Mouse (Mus musculus) hindbrain, embryonic 13.5 days (tissue): ENCODE measurements around the gene Ccdc58. TPM values are rescaled to one million over a fixed set of nuclear protein-coding genes. Genes with fewer than 3 reads are reported as not detected.
"Not testable (repeated sequence)": the region's sequence is repeated elsewhere in the genome, so short reads cannot be mapped to it uniquely, and the experiment has no call there.

Experiments
- ATAC-seq: fragments of 200-750 bp; cut with Nextera tagmentation; 2 replicates; pipeline ENCODE4 v1.8.0; 2017; ENCODE audit warnings: moderate TSS enrichment; ENCODE audit not compliant: low FRiP score
- H3K27ac ChIP-seq: fragments of 300-500 bp; sonication (generic); 2 replicates; pipeline ENCODE4 v1.5.1; 2015; ENCODE audit warnings: inconsistent platforms, mild to moderate bottlenecking, moderate library complexity
- H3K27me3 ChIP-seq: fragments of 300-500 bp; sonication (generic); 2 replicates; pipeline ENCODE4 v1.6.1; 2015; ENCODE audit warnings: mild to moderate bottlenecking, inconsistent platforms
- H3K36me3 ChIP-seq: fragments of 300-500 bp; sonication (generic); 2 replicates; pipeline ENCODE4 v1.6.1; 2015; ENCODE audit warnings: mild to moderate bottlenecking, inconsistent platforms
- H3K4me1 ChIP-seq: fragments of 300-500 bp; sonication (generic); replicated peaks from 2 replicates; pipeline ENCODE4 v1.6.1; 2015; ENCODE audit warnings: inconsistent platforms
- H3K4me2 ChIP-seq: fragments of 300-500 bp; sonication (generic); 2 replicates; pipeline ENCODE4 v1.6.1; 2015; ENCODE audit warnings: inconsistent platforms, mild to moderate bottlenecking, moderate library complexity
- H3K4me3 ChIP-seq: fragments of 300-500 bp; sonication (generic); 2 replicates; pipeline ENCODE4 v1.5.1; 2015; ENCODE audit warnings: mild to moderate bottlenecking, inconsistent platforms
- H3K9ac ChIP-seq: fragments of 300-500 bp; sonication (generic); 2 replicates; pipeline ENCODE4 v1.6.1; 2015; ENCODE audit warnings: mild to moderate bottlenecking, inconsistent platforms
- H3K9me3 ChIP-seq: fragments of 300-500 bp; sonication (generic); 2 replicates; pipeline ENCODE4 v1.6.1; 2016; ENCODE audit warnings: inconsistent platforms
- WGBS: fragments of 180-500 bp; shearing (Covaris S2); methylation state at CpG from one replicate; pipeline ENCODE4 v1.1.7; 2015; 5-methylcytosine and 5-hydroxymethylcytosine counted together
- polyA plus RNA-seq: library from polyadenylated mRNA; unstranded; fragments of >200 nt; fragmentation: Nextera tagmentation; extraction: Ambion mirVana; gene quantifications from 2 replicates; pipeline ENCODE4 v1.2.1, GENCODE M21; 2015

Gene Ccdc58
- 35.2 and 42.1 TPM in 2 replicates for polyA plus RNA-seq

DNA sequence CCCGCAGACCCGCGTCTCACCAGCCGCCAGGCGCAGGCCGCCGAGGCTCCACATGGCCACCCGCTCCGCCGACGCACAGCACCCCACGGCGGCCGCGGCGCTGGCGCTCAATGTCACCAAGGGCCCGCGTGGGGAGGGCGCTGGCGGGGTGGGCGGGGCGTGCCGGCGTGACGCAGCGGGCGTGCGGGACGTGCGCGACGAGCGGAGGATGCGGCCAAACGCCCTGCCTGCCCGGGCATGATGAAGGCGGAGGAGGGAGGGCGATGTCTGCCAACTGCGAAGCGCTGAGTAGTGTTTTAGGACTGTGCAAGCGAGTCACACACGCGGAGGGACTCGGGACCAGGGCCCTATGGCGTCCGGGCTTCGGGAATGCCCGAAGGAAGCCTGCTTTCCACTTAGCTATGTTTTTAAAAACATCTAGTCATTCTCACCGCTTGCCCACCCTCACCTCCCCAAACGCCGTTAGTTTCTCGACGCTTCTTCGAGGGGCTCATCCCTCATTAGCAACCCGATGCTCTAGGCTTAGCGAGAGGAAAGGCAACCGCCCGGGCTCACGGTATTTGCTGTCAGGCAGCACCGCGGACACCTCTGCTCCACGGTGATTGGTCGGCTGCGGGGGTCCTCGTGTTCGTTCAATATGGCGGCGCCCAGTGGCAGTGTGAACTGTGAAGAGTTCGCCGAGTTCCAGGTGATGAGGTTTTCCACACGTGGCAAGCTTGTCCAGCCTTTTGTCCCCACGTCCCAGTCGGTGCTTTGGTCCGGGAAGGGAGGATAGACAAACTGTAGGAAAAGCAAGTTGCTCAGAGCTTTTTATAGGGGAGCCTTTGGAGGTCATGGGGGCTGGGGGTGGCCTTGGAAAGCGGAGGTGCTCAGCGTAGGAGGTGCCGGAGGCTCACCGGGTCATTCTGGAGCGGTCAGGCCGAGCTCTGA is at the start of gene Ccdc58, which contains the start of gene Fam162a:
TSS of gene Ccdc58 (plus strand) at position 236 of the 930 bp plus-strand sequence.
TSS of gene Fam162a (minus strand) at position 145 of the 930 bp plus-strand sequence.
- H3K9ac ChIP-seq = peak within 1 kb of the TSS; percentile 85
- H3K27ac ChIP-seq = peak within 1 kb of the TSS; percentile 97
- under 1% methylated on average over 81 of the region's 81 CpGs for WGBS
- H3K9me3 ChIP-seq = no peaks in the 10 kb centered on the region
- peaks cover 36% of the 10 kb centered on the region for H3K4me1 ChIP-seq
- H3K4me2 ChIP-seq = peak within 1 kb of the TSS; percentile 82
- H3K36me3 ChIP-seq = no peaks in the 10 kb centered on the region
- no peaks in the 10 kb centered on the region for H3K27me3 ChIP-seq
- H3K4me3 ChIP-seq = peak within 1 kb of the TSS; percentile 75
- ATAC-seq = peak; percentile 97

- H3K9me3 ChIP-seq, H3K27ac ChIP-seq, H3K27me3 ChIP-seq, H3K4me1 ChIP-seq, H3K9ac ChIP-seq, ATAC-seq, H3K4me3 ChIP-seq, H3K4me2 ChIP-seq: not testable (repeated sequence)
- peaks cover 50% of the 10 kb centered on the region for H3K36me3 ChIP-seq
- WGBS = 95% methylated on average over 1 of the region's 2 CpGs
Measured at GRCm38 (mm10) chr16:36028120-36028519, 43.4 kb upstream of the Ccdc58 start.

GRCm38 (mm10) chr16:36040640-36041624 is 30.6 kb upstream of the Ccdc58 start, which contains the start of gene Wdr5b:
Gene Wdr5b, plus strand, starts transcription at chr16:36041190.
- peaks cover 28% of the 10 kb centered on the region for H3K36me3 ChIP-seq
- ATAC-seq = peak; percentile 98
- peak within 1 kb of the TSS; percentile 79 for H3K4me2 ChIP-seq
- H3K9me3 ChIP-seq = no peaks in the 10 kb centered on the region
- H3K27me3 ChIP-seq = no peaks in the 10 kb centered on the region
- WGBS = 2% methylated on average over 39 of the region's 39 CpGs
- peak within 1 kb of the TSS; percentile 71 for H3K27ac ChIP-seq
- H3K4me1 ChIP-seq = peaks cover 30% of the 10 kb centered on the region
- H3K4me3 ChIP-seq = peak within 1 kb of the TSS; percentile 58
- peak within 1 kb of the TSS; percentile 74 for H3K9ac ChIP-seq

GRCm38 (mm10) chr16:36041625-36042020 is 29.9 kb upstream of the Ccdc58 start:
- Histone ChIP-seq H3K4me1 (peaks cover 30% of the 10 kb centered on the region), H3K9me3 (no peaks in the 10 kb centered on the region), H3K9ac (peak overlapping the region; percentile 74), H3K27me3 (no peaks in the 10 kb centered on the region), H3K4me2 (peak overlapping the region; percentile 79), H3K4me3 (peak overlapping the region; percentile 58), H3K36me3 (peaks cover 33% of the 10 kb centered on the region), H3K27ac (peak overlapping the region; percentile 71)
- WGBS = 32% methylated on average over 11 of the region's 11 CpGs
- no peak for ATAC-seq

DNA sequence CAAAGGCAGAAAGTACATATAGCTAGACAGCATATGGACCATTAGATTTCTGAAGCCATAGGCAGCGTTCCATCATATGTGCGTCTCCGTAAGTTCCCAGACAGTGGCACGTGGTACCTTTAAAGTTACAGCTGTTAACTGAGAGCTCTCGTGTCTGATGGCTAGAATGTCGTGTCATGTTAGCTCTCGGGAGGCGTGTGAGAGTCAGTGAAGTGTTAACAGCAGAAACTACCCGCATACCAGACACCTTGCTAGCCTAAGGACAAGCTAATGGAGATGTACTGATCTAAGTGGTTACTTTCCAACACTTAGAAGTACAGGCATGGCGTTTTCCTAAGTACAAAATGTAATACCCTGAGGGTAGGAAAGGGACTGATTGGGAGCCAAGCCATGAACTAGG is 28.4 kb upstream of the Ccdc58 start:
- ATAC-seq = no peak
- no peak overlapping the region for H3K4me2 ChIP-seq
- no peaks in the 10 kb centered on the region for H3K27me3 ChIP-seq
- no peak overlapping the region for H3K27ac ChIP-seq
- no peak overlapping the region for H3K4me3 ChIP-seq
- H3K4me1 ChIP-seq = peaks cover 30% of the 10 kb centered on the region
- no peaks in the 10 kb centered on the region for H3K9me3 ChIP-seq
- 92% methylated on average over 10 of the region's 10 CpGs for WGBS
- H3K9ac ChIP-seq = no peak overlapping the region
- peaks cover 45% of the 10 kb centered on the region for H3K36me3 ChIP-seq

DNA sequence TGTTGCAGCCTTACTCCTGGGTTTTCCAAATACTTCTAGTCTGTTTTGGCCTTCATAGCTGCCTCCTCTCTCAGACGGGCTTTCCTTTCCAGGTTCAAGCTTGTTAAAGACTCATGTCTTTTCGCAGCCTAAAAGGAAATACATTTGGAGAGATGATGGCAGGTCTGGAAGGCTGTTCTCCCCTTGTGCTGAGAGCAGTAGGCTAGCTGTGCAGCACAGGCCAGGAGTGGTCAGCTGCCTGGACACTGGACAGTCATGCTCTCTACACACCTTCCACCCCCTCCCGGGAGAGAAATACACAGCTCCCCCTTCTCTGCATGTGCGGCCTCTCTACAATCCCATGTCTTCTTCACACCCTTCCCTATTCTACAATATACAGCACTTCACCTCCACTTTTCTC is 27.5 kb upstream of the Ccdc58 start:
- ATAC-seq = no peak
- H3K36me3 ChIP-seq = peaks cover 54% of the 10 kb centered on the region
- H3K9ac ChIP-seq = no peak overlapping the region

DNA sequence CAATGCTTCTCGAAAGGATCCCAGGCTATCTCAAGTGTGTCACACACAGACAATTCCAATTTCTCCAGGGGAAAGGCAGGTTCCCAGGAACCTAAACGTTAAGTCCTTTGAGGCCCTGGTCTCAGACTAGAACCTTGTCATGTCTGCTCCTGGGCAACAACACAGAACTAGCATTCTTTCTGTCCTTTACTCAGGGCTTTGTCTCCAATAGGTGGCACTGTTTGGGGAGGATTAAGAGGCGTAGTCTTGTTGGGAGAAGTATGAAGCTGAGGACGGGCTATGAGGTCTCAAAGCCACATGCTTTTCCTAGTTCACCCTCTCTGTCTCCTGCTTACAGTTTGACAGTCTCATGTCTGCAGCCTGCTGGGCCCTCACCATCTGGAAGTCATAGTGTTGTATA is 23.9 kb upstream of the Ccdc58 start:
- Histone ChIP-seq H3K9ac (no peak overlapping the region), H3K4me2 (no peak overlapping the region), H3K9me3 (no peaks in the 10 kb centered on the region), H3K27me3 (no peaks in the 10 kb centered on the region), H3K4me3 (no peak overlapping the region), H3K27ac (no peak overlapping the region), H3K4me1 (peaks cover 20% of the 10 kb centered on the region), H3K36me3 (peaks cover 83% of the 10 kb centered on the region)
- ATAC-seq = no peak
- WGBS = 87% methylated on average over 4 of the region's 4 CpGs

More for the DNA sequence above, 27.5 kb upstream of the Ccdc58 start:
- WGBS = 95% methylated on average over 4 of the region's 4 CpGs
- H3K27ac ChIP-seq = no peak overlapping the region
- H3K4me1 ChIP-seq = peaks cover 30% of the 10 kb centered on the region
- no peaks in the 10 kb centered on the region for H3K27me3 ChIP-seq
- H3K4me2 ChIP-seq = no peak overlapping the region
- no peak overlapping the region for H3K4me3 ChIP-seq
- no peaks in the 10 kb centered on the region for H3K9me3 ChIP-seq

- Histone ChIP-seq H3K4me3 (no peak overlapping the region), H3K36me3 (peaks cover 53% of the 10 kb centered on the region), H3K27me3 (no peaks in the 10 kb centered on the region), H3K9me3 (no peaks in the 10 kb centered on the region), H3K9ac (no peak overlapping the region), H3K4me1 (no peaks in the 10 kb centered on the region), H3K27ac (no peak overlapping the region), H3K4me2 (no peak overlapping the region)
- no peak for ATAC-seq
- 91% methylated on average over 6 of the region's 6 CpGs for WGBS
Measured at GRCm38 (mm10) chr16:36051491-36051890, 20.0 kb upstream of the Ccdc58 start.

DNA sequence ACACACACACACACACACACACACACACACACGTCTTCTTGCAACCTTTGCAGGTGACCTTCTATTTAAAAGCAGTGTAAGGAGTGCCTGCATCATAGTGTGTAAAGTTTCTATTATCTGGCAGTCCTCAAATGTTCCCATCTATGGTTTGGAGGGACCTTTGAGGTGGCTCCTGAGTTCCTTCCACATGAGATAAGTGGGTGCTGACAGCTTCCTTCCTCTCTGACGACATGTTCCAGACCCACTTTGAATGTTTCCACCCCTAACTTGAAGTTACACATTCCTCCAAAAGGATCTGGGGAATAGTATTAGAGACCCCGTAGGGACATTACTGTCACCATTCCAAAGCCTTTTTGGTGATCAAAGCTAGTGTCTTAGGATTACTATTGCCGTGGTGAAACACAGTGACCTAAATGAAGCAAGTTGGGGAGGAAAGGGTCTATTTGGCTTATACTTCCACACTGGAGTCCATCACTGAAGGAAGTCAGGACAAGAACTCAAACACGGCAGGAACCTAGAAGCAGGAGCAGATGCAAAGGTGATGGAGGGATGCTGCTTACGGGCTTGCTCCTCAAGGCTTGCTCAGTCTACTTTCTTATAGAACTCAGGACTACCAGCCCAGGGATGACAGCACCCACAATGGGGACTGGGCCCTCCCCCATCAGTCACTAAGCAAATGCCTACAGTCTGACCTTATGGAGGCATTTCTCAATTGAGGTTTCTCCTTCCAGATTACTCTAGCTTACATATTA is 17.8 kb upstream of the Ccdc58 start:
- Histone ChIP-seq H3K27ac (no peak overlapping the region), H3K9me3 (no peaks in the 10 kb centered on the region), H3K4me1 (no peaks in the 10 kb centered on the region), H3K9ac (no peak overlapping the region), H3K4me3 (no peak overlapping the region), H3K4me2 (no peak overlapping the region), H3K27me3 (no peaks in the 10 kb centered on the region), H3K36me3 (peaks cover 32% of the 10 kb centered on the region)
- ATAC-seq = no peak
- WGBS = 92% methylated on average over 6 of the region's 6 CpGs

DNA sequence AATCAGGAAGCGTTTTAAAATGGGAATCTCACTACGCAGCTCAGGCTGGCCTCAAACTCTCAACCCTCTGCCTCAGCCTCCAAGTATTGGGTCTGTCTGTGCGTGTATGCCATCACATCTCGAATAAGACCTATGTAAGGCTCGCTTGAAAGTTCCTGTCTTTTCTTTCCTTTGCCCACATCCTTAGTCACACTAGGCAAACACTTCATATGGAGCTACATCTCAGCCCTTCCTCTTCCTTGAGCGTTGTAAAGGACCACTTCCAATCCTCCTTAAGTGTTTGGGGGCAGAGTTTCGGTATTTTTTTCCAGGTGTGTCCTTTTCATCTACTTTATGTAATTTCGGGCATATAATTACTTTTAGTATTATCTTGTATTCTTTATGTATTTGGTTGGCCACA is 16.6 kb upstream of the Ccdc58 start:
- H3K27ac ChIP-seq = no peak overlapping the region
- no peak overlapping the region for H3K4me3 ChIP-seq
- H3K9ac ChIP-seq = no peak overlapping the region
- H3K4me1 ChIP-seq = no peaks in the 10 kb centered on the region
- no peaks in the 10 kb centered on the region for H3K9me3 ChIP-seq
- 95% methylated on average over 8 of the region's 8 CpGs for WGBS
- no peak for ATAC-seq
- H3K36me3 ChIP-seq = peaks cover 20% of the 10 kb centered on the region
- no peaks in the 10 kb centered on the region for H3K27me3 ChIP-seq
- no peak overlapping the region for H3K4me2 ChIP-seq

DNA sequence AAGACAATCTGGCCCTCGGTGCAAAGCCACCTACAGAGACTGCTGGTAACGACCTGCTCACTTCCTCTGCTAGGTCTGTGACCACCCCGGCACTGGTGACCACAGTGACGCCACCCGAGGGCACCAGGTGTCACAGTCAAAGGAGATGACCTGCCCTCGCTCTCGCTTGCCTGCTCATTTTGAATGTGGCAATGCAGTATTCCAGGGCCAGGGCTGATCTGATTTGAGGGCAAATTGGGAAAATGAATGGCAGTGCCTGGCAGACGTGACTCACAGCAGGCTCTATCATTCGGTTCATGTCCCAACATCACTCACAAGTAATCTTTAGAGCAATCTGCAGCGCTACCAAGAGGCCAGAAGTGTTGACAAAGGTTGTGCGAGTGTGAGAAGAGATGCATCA is 15.1 kb upstream of the Ccdc58 start:
- no peak for ATAC-seq
- no peak overlapping the region for H3K4me3 ChIP-seq
- 91% methylated on average over 11 of the region's 11 CpGs for WGBS

More for the DNA sequence above, 15.1 kb upstream of the Ccdc58 start:
- no peaks in the 10 kb centered on the region for H3K4me1 ChIP-seq
- H3K9ac ChIP-seq = no peak overlapping the region
- no peak overlapping the region for H3K27ac ChIP-seq
- H3K4me2 ChIP-seq = no peak overlapping the region
- H3K9me3 ChIP-seq = no peaks in the 10 kb centered on the region
- H3K27me3 ChIP-seq = no peaks in the 10 kb centered on the region
- H3K36me3 ChIP-seq = peaks cover 8% of the 10 kb centered on the region; the same call in 1 of the 2 replicates
